Mouse (Mus musculus) midbrain, embryonic 14.5 days (tissue): ENCODE measurements around the gene Gvin1. TPM values are rescaled to one million over a fixed set of nuclear protein-coding genes. Genes with fewer than 3 reads are reported as not detected.
"Not testable (repeated sequence)": the region's sequence is repeated elsewhere in the genome, so short reads cannot be mapped to it uniquely, and the experiment has no call there.

Source experiments
- ATAC-seq: fragments of 200-750 bp; cut with Nextera tagmentation; 2 replicates; pipeline ENCODE4 v1.8.0; 2017; ENCODE audit warnings: moderate number of reproducible peaks, moderate library complexity; ENCODE audit not compliant: low FRiP score, low TSS enrichment
- DNase-seq: peaks from one replicate; pipeline ENCODE4 v3.0.0-alpha.2; 2015
- H3K27ac ChIP-seq: fragments of 300-500 bp; sonication (generic); replicated peaks from 2 replicates; pipeline ENCODE4 v1.5.1; 2014; ENCODE audit warnings: mild to moderate bottlenecking, low read depth, low read length, moderate library complexity
- H3K27me3 ChIP-seq: fragments of 300-500 bp; sonication (generic); 2 replicates; pipeline ENCODE4 v1.6.1; 2014; ENCODE audit warnings: low read length, control low read depth, mixed read lengths; ENCODE audit not compliant: control insufficient read depth, insufficient read depth
- H3K36me3 ChIP-seq: fragments of 300-500 bp; sonication (generic); 2 replicates; pipeline ENCODE4 v1.6.1; 2014; ENCODE audit warnings: low read length, control low read depth; ENCODE audit not compliant: control insufficient read depth, insufficient read depth
- H3K4me1 ChIP-seq: fragments of 300-500 bp; sonication (generic); 2 replicates; pipeline ENCODE4 v1.6.1; 2014; ENCODE audit warnings: mild to moderate bottlenecking, antibody characterized with exemption, low read length, control low read depth; ENCODE audit not compliant: control insufficient read depth, insufficient read depth
- H3K4me2 ChIP-seq: fragments of 300-500 bp; sonication (generic); 2 replicates; pipeline ENCODE4 v1.6.1; 2014; ENCODE audit warnings: mild to moderate bottlenecking, low read length, moderate library complexity
- H3K4me3 ChIP-seq: fragments of 300-500 bp; sonication (generic); replicated peaks from 2 replicates; pipeline ENCODE4 v1.5.1; 2014; ENCODE audit warnings: low read depth, low read length
- H3K9ac ChIP-seq: fragments of 300-500 bp; sonication (generic); replicated peaks from 2 replicates; pipeline ENCODE4 v1.6.1; 2014; ENCODE audit warnings: mild to moderate bottlenecking, low read length, moderate library complexity
- H3K9me3 ChIP-seq: fragments of 300-500 bp; sonication (generic); 2 replicates; pipeline ENCODE4 v1.6.1; 2016; ENCODE audit warnings: low read length, control low read depth, mixed read lengths; ENCODE audit not compliant: control insufficient read depth
- WGBS: fragments of 180-500 bp; shearing (Covaris S2); extraction: QIAGEN DNeasy Blood & Tissue Kit; methylation state at CpG from one replicate; pipeline ENCODE4 v1.1.7; 2014; 5-methylcytosine and 5-hydroxymethylcytosine counted together
- polyA plus RNA-seq: library from polyadenylated mRNA; unstranded; fragments of >200 nt; fragmentation: Nextera tagmentation; extraction: Ambion mirVana; gene quantifications from 2 replicates; pipeline ENCODE4 v1.2.1, GENCODE M21; 2014

The Gvin1 gene
- polyA plus RNA-seq, 1 experiment from 2014 or later = 0.16 TPM

DNA sequence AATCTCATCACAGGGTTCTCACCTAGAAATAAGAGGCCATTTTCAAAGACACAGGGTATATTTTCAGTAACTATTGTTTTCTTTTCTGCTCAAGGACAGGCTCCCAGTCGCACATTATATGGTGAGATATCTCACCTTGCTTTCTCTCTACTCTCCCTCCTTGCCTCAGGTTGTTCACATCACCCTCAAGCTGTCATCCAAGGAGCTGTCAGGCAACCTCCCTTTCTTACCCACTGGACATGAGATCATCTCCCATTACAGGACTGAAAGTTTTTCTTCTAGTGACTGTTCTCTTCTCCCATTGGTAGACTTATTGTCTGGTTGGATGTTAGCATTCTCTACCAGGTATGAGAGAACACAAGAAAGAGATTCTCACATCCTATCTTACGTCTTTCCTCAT is 20.5 kb upstream of the Gvin1 start:
- H3K4me1 ChIP-seq = no peaks in the 10 kb centered on the region
- no peak overlapping the region for H3K9ac ChIP-seq
- H3K27me3 ChIP-seq = no peaks in the 10 kb centered on the region
- ATAC-seq = no peak
- DNase-seq = no peak
- H3K9me3 ChIP-seq = no peaks in the 10 kb centered on the region
- no peak overlapping the region for H3K27ac ChIP-seq
- no peaks in the 10 kb centered on the region for H3K36me3 ChIP-seq
- no peak overlapping the region for H3K4me3 ChIP-seq
- H3K4me2 ChIP-seq = no peak overlapping the region
- WGBS = 73% methylated on average over 2 of the region's 2 CpGs

DNA sequence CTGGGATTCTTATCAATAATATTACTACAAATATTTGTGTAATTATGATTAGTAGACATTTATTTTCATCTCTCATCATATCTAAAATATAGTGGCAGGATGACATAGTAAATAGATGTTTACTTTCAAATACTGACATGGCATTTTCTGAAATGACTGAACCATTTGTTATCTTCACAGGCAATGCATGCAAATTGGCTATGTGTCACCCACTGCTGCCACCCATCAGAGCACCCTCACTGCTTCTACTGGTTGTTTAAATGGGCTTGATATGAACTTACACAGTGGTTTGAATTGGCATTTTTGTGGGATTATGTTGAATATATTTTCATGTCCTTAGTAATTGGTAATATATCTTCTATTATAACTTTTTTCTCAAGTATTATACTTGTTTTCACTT is 784 bp upstream of the Gvin1 start:
- not testable (repeated sequence) for H3K4me3 ChIP-seq, H3K4me2 ChIP-seq, H3K4me1 ChIP-seq, H3K27me3 ChIP-seq, H3K36me3 ChIP-seq, H3K9me3 ChIP-seq, H3K27ac ChIP-seq, ATAC-seq, DNase-seq, H3K9ac ChIP-seq

DNA sequence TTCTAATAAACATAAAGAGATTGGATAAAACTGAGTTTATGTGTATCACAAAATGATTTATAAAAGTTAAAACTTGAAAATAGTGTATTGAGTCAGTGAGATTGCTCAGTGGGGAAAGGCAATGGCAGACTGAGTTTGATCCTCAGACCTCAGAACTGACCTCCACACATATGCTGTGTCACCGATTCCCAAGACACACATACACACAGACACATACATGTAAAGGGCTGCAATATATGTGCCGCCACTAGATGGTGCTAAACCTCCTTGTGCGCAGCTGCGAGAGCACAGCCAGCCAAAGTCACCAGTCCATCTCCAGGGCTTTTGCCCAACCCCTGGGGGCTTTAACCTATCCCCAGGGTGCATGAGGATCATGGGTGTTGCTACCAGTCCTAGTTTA is 1.4 kb downstream of the Gvin1 start:
- DNase-seq, H3K9ac ChIP-seq, H3K27ac ChIP-seq, H3K36me3 ChIP-seq, H3K4me2 ChIP-seq, ATAC-seq, H3K27me3 ChIP-seq, H3K9me3 ChIP-seq, H3K4me1 ChIP-seq, H3K4me3 ChIP-seq: not testable (repeated sequence)
- no CpG with 5 or more reads among the region's 4 CpGs for WGBS

DNA sequence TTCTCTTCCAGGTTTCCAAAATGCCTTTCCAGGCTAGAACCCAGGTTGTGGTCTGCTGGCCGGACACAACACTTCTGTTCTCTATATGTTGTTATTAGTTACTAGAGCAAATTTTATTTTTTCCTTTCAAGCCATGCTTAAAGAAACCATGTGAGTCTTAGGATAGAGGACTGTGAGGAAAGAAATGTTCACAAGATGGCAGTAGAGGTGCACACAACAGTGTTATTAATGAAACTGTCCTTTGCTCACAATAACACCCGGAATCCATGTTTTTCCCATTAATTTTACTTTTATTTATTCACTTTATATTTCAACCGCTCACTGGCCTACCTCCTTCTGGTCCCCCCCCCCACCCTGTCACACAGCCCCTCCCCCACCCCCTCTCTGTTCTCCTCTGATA is 8.5 kb downstream of the Gvin1 start:
- WGBS = 92% methylated on average over 2 of the region's 3 CpGs
- H3K9me3 ChIP-seq, H3K9ac ChIP-seq, ATAC-seq, DNase-seq, H3K27me3 ChIP-seq, H3K27ac ChIP-seq, H3K4me2 ChIP-seq, H3K36me3 ChIP-seq, H3K4me1 ChIP-seq, H3K4me3 ChIP-seq: not testable (repeated sequence)

DNA sequence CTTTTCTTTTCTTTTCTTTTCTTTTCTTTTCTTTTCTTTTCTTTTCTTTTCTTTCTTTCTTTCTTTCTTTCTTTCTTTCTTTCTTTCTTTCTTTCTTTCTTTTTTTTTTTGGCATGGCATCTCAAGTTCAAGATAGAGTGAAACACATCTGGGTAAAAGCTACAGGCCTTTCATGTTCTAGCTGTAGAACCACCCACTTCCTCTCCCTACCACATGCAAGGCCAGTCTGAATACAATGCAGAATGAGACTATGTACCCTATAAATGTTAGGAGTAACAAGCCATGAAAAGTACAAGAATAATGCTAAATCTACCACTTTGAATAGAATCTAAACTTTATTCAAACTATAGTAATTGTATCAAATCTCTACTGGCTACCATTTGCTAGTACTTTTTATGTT is 38.1 kb downstream of the Gvin1 start:
- not testable (repeated sequence) for DNase-seq, H3K9me3 ChIP-seq, H3K27me3 ChIP-seq, H3K4me2 ChIP-seq, H3K4me1 ChIP-seq, H3K36me3 ChIP-seq, H3K27ac ChIP-seq, H3K9ac ChIP-seq, ATAC-seq, H3K4me3 ChIP-seq

DNA sequence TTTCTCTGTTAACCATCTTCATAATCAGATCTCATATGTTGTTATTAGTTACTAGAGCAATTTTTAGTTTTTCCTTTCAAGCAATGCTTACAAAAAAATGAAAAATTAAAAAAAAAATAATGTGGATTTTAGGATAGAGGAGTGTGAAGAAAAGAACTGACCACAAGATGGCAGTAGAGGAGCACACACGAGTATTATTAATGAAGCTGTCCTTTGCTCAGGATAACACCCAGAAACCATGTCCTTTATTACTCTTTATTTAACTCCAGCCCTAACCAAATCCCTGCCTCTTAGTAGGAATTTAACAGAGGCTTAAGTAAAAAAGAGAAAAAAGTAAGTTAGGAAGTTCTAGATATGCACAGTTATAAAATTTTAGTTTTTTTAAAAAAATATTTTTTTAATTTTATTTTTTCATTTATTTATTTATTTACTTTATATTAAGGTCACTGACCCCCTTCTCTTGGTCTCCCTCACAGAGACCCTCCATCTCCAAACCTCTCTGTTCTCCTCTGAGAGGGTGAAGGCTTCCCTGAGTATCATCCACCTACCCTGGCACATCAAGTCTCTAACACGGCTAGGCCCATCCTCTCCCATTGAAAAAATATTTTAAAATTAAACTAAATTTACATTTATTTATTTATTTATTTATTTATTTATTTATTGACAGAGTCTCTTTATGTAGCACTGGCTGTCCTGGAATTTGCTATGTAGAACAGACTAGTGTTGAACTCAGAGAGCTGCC is 69.9 kb downstream of the Gvin1 start:
- WGBS = no CpG with 5 or more reads among the region's 2 CpGs
- H3K4me3 ChIP-seq, DNase-seq: not testable (repeated sequence)

DNA sequence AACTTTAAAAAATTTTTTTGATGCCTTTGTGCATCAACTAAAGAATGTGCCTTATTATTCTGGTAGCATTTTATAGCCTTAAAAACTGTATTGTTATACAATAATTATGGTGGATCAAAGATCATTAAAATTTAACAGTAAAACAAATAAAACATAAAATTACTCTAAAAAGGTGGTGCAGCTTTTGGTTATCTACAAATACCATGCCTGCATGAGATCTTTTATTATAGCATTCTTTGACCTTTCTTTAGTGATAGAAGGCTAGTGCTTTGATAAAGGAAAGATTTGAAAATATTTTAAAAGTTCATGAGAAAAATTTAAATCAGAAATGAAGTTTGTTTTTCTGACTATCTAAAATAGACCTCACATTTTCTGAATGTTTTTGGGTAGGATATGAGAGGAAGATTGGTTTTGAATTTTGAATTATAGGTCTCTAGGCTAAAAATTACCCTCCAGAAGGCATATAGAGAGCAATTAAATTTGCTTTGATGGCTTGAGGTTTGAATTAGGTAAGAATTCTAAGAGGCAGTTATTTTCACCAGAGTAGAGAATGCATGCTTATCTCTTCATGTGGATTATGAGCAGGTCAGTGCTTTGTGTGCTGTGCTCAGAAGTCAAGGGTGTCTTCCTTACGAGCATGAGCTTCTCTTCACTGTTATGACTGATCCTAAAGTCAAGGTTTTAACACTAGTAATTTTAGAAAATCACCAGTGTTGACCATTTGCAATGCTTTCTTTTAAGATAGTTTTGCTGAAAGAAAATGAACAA is 73.8 kb downstream of the Gvin1 start:
- H3K27me3 ChIP-seq, H3K36me3 ChIP-seq, H3K4me3 ChIP-seq, H3K27ac ChIP-seq, H3K9ac ChIP-seq, H3K9me3 ChIP-seq, DNase-seq, H3K4me1 ChIP-seq, H3K4me2 ChIP-seq, ATAC-seq: not testable (repeated sequence)
- no CpG with 5 or more reads among the region's 1 CpGs for WGBS

More for the DNA sequence above, 69.9 kb downstream of the Gvin1 start:
- not testable (repeated sequence) for H3K9me3 ChIP-seq, H3K4me1 ChIP-seq, H3K27me3 ChIP-seq, H3K9ac ChIP-seq, H3K4me2 ChIP-seq, H3K27ac ChIP-seq, H3K36me3 ChIP-seq
- peak; percentile 60 for ATAC-seq

DNA sequence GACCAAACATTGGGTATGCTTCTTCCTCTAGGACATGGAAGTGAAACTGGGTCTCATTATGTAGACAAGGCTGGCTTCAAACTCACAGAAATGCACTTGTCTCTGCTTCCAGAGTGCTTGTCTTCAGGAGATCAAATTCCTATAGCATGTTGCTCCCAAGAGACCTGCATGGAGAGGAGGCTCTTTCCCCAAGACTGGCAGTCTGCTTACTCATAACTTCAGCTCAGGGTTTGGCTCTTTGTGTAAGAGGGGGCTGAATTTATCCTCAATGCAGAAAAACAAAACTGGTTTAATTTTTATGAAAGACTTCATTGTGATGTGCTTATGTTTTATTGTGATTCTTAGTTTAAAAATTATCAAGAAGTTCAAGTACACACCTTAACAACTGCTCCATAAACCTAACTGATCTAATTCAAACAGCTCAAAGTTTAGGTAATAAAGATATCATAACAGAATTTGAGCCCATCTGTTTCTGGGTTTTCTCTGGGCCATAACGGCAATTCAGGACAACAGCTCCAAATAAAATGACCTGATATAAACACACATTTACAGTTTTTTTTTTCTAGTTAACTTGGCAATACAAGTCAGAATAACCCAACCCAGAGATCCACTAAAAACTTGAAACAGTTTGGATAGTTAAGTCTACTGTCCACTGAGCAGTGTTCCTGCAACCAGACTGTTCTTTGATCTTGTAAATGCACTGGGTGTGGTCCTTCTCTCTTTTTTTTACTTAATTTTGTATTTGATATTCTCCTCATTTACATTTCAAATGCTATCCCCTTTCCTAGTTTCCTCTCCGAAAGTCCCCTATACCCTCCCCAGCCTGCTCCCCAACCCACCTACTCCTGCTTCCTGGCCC is 97.8 kb downstream of the Gvin1 start:
- not testable (repeated sequence) for H3K9ac ChIP-seq, H3K27ac ChIP-seq, ATAC-seq, H3K4me1 ChIP-seq, H3K9me3 ChIP-seq, H3K36me3 ChIP-seq, H3K27me3 ChIP-seq, H3K4me3 ChIP-seq, H3K4me2 ChIP-seq, DNase-seq
- WGBS = no CpG with 5 or more reads among the region's 2 CpGs
